Mouse (Mus musculus) inflammation-experienced regulatory T-cells, adult 6 months (primary cell): ENCODE measurements around the gene Actn4. TPM values are rescaled to one million over a fixed set of nuclear protein-coding genes. Genes with fewer than 3 reads are reported as not detected.
A peak's percentile ranks its signal among the peaks of the same experiment; 100 is the strongest.

Experiments used
- ATAC-seq: one replicate; pipeline ENCODE4 v1.8.0; 2017
- polyA plus RNA-seq, 3 experiments: library from polyadenylated mRNA; unstranded; fragments of 100-300 nt; shearing (Covaris generic); gene quantifications; one replicate each; pipeline ENCODE4 v1.2.1; 2017

Gene Actn4
- polyA plus RNA-seq, 3 experiments from 2014 or later, result 74.2 to 145 (median 93.4) TPM

DNA sequence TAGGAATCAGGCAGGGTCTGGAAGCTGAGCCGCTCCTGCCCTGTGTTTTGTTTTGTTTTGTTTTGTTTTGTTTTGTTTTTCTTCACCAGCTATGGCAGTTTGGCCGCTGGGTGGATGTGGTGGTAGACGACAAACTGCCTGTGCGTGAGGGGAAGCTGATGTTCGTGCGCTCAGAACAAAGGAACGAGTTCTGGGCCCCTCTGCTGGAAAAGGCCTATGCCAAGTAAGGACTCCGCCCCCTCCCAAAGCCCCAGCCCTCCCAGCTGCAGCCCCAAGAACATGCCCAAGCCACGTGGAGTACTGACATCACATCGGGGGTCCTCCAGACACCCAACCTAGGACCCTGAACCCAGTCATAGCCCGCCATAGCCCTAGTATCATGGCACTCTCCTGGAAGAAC lies 79.1 kb downstream of the Actn4 start:
- no peak for ATAC-seq

DNA sequence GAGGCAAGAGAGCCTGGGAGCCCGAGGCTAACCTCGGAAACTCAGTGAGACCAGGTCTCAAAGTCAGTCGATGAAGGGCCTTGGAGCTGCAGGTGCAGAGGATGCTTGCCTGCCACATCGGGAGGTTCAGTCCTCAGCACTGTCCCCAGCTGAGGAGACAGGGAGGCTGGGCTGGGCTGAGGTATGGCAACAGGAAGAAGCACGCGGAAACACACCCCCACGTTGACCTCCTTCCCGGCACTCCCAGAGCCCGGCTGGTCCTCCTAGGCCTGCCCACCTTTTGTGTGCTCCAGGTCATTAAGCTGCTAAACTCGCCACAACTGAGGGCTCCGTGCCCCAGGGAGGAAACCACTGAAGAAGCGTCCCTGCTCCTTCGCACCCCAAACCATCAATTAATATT lies 80.9 kb downstream of the Actn4 start, which contains the start of gene Capn12:
Gene Capn12 (plus strand): TSS at position 224 of the 400 bp plus-strand sequence.
- no peak for ATAC-seq

DNA sequence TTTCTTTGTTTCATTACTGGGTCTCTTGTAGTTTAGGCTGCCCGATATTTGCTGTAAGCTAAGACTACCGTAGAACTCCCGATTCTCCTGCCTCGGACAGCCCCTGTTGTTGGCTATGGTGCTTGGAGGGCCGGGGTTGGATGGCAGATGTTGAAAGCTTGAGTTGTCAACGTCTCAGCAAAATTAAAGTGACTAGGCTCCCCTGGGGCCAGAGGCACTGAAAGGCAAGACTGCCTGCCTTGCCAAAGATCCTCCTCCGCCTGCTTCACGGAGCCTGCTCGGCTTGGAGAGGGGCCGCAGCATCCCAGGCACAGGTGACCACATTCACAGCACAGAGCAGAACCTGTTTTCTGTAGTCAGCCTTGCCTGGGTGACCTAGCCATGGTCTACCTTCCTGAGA lies 81.6 kb downstream of the Actn4 start:
- ATAC-seq, result no peak

DNA sequence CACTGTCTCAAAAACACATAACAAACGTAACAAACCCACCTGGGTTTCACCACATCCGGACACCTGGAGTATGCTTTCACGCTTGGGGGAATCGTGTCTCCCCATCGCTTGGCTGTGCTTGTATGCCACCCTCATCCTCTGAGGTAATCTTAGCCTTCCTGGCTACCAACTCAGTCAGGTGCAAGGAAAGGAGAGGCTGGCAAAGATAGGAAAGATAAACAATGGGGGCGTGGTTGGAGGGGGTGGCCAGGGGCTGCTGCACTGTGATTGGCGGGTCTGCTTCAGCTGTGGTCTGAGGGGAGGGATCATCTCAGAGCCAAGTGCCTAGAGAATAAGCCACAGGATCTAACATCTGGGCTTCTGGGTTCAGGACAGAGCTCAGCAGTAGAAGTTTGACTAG lies 82.5 kb downstream of the Actn4 start:
- ATAC-seq, result no peak

DNA sequence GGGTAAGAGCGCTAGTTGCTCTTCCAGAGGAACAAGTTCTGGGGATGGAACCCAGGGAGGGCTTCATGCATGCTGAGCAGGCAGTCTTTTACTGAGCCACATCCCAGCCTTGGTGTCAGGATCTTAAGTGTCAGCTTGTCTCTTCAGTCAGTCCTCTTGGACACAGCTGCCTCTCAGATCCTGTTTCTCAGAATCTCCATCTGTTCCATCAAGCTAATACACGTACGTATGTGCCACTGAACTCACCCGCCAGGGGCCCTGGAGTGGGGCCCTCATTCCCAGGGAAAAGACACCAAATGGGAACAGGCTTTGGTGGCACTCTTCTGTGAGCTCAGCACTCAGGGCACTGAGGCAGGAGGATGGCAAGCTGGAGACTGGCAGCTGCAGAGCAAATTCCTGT lies 84.3 kb downstream of the Actn4 start:
- ATAC-seq, result no peak

DNA sequence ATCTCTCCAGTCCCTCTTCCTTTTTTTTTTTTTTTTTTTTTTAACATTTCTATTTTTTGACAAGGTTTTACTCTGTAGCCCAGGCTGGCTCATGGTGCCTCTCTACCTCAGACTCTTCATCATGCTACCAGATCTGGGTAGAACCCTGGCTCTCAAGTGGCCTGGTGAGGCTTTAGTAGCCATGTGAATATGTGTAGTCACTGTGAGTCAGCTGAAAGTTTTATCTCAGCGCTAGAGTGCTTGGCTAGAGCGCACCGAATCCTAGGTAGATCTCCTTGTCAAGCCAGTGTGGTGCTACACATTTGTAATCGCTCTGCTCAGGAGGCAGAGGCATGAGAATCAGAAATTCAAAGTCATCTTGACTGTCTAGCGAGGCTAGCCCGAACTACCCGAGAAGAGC lies 85.0 kb downstream of the Actn4 start:
- ATAC-seq, result no peak

DNA sequence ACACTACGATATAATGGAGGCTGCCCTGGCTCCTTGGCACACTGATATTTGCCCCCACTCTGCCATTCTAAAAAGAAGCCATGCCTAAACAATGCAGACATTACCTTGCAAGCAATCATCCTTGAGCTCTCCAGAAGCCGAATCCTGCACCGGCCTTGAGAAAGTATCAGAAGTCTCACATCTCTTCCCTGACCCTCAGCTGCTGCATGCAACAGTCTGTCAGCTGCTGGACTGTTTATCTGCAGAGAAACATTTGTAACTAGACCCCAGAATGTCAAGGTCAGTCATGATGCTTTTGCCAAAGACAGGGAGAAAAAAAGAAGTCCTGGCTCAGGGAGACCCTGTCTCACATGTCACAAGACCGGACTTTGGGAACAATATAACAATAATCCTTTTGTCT lies 86.0 kb downstream of the Actn4 start:
- no peak for ATAC-seq

DNA sequence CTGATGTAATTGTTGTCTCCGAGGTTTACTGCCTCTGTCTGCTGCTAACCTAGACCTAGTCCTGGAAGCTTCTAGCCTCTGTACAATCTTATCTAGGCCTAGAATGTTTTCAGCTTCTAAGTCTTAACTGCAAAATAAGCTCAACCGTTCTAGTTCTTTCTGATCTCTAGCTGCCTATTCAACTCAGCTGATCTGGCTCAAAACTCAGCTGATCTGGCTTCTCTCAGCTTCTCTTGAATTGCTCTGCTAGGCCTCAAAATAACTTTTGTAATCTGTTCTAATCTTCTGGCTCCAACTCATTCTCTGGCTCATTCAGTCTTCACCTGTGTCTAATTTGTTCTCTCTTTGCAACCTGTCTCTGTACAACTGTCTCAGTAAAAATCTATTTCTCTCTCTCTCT lies 87.6 kb downstream of the Actn4 start:
- ATAC-seq, result no peak

DNA sequence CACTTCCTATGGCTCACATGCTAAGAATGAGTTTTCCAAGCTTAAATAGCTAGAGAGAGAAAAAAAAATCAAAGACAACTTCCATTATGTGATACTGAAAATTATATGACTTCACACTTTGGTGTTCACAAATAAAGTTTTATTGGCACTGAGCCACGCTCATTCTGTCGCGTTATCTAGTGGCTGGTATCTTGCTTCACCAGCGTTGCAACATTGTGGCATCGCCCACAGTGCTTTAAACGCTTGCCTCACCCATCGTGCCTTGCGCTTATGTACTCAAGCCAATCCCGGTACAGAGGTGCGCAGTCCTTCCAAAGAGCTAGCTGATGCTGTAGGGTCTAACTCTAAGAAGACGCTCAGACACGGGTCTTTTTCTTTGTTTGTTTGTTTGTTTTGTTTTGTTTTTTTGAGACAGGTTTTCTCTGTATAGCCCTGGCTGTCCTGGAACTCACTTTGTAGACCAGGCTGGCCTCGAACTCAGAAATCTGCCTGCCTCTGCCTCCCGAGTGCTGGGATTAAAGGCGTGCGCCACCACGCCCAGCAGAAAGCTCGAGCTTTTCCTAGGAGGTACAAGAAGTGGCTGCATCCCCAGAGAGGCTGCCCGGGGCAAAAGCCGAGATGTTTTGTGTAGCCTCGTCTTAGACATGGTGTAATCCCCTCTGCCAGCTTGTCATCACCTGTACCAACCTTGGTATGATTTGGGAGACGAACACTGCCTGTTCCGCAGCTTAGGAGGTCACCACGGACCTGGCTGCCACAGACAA lies 91.1 kb downstream of the Actn4 start:
- ATAC-seq, result no peak

DNA sequence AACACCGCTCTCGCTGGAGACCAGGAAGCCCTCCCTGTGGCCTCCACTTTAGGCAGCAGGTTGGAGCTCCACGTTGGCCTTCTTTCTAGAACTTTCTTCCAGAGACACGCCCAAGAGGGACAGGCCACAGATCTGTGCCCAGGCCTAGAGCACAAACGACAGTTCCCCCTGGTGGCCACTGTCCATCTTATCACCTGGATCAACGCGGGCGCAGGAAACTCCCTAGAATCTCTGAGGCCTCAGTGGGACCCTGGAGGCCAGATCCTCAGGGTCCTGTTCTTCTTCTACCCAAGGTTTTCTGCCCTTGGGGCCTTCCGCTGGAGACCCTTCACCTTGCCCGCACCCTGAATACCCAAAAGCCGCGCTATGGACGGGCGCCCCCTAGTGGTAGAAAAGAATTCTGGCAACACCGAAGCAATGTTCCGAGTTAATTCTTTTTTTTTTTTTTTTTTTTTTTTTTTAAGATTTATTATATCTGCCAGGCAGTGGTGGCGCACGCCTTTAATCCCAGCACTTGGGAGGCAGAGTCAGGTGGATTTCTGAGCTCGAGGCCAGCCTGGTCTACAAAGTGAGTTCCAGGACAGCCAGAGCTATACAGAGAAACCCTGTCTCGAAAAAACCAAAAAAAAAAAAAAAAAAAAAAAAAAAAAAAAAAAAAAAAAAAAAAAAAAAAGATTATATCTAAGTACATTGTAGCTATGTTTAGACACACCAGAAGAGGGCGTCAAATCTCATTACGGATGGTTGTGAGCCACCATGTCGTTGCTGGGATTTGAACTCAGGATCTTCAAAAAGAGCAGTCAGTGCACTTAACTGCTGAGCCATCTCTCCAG lies 94.4 kb downstream of the Actn4 start:
- ATAC-seq, result peak; percentile 33

DNA sequence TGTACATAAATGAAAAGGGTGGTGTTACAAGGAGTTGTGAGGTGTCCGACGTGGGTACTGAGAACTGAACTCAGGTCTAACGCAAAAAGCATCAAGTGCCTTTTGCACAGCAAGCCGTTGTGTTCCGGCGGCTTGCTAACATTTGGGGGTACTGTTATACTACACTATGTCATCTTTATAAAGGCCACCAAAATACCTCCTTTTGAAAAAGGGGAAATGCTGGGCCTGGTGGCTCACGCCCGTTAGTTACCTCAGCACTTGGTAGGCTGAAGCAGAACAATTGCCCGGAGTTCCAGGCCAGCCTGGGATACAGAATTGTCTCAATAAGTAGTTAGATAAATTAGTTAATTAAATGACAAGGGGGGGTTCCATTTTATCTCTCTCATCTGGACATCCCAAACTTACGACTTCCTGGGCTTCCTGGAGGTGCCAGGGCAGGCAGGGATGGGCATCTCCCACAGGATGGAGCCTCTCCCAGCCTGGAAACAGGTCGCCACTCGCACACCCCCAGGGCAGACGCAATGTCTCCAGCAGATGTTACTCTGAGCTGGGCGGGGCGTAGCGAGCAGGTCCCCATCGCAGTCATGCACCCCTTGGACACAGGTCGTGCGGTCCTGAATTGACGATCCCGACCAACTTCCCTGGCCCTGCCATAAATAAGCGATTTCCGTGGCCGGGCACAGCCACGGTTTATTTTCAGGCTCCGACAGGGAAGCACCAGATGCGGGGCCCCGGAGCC lies 95.2 kb downstream of the Actn4 start:
- no peak for ATAC-seq

DNA sequence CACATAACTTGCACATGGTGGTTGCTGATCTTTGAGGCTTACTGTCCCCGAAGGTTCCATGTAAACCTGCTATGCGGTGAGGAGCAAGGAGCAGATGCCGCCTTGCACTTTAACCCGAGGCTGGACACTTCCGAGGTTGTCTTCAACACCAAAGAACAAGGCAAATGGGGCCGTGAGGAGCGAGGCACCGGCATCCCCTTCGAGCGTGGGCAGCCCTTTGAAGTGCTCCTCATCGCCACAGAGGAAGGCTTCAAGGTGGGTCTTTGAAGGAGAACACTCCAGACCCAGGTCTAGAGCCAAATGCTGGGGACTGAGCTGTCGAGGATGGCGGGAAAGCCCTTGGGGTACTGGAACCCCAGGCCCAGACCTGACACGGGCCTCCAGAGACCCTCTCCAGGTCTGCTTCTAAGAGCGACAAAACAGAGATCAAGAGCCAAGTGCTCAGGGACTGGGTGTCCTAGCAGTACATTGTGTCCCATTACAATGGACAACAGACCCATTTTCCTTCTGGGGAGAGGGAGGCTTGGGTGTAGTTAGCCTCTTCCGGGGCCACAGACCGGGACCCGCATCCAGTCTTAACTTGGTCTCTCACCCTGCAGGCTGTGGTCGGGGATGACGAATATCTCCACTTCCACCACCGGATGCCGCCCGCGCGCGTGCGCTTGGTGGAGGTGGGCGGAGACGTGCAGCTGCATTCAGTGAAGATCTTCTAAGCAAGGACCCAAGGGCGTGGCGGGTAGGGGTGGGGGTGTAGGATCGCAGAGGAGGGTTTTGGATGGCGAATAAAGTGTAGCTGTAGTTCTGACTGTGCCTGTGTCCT lies 96.4 kb downstream of the Actn4 start:
- peak; percentile 94 for ATAC-seq

DNA sequence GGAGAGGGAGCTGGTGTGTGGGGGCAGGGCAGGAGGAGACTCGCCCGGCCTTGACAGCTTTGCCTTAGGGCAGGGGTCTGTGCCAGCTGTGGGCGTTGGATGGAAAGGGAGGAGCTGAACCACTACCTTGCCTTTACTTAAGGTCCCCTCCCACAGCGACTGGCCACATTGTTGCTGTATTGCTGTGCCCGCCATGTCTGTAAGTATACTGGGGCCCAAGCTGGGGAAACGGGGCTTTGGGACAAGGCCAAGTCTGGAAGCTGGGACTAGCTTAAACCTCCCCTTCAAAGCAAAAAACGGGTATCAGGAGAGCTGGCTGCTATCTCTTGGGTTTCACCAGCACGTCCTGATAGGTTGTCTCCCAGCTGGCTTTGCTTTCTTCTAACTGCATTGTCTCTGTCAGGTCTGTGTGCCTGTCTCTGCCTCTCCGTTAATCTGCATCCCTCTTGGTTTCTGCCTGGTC lies 97.8 kb downstream of the Actn4 start:
- no peak for ATAC-seq

DNA sequence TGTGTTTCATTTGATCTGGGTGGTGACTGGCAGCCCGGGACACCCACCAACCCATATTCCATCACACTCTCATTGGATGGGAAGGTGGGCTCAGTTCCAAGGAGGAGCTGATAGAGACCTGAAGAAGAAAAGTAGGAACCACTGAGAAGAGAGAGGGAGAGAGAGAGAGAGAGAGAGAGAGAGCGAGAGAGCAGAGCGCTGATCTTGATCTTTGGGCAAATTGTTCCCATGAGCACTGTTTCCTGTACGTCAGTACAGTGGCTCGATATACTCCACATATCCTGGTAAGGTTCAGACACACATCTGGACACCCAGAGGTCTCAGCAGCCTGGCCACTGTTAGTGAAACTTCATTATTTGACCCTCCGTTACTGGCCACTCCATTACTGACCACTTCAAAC lies 98.6 kb downstream of the Actn4 start, which contains the start of gene Lgals7:
Gene Lgals7 (plus strand): TSS at position 314 of the 400 bp plus-strand sequence.
- no peak for ATAC-seq

DNA sequence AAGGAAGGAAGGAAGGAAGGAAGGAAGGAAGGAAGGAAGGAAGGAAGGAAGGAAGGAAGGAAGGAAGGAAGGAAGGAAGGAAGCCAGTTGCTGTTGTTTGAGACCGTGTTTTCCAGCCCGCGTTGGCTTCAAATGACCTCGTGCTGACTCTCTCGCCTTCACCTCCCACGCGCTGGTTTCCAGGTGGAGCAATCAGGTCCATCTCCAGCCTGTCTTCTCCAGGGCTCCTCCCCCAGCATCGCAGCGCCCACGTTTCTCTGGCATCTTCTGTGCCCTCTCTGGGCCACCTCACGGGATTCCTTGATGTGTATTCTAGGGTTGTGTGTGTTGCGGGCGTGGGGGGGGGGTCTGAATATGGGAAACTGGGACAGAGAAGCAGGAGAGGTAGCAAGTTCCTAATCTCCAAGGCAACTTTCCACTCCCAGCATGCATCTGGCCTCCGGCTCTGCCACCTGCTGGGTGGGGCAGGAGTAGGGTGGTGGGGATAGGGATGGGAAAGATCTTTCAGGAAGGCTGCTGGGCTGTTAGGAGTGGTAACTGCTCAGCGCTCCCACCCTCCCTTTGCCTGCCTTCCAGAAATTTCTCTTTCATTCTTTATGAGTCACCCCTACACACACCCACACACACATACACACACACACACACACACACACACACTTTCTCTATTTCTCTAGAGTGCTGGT lies 99.2 kb downstream of the Actn4 start:
- ATAC-seq, result no peak

DNA sequence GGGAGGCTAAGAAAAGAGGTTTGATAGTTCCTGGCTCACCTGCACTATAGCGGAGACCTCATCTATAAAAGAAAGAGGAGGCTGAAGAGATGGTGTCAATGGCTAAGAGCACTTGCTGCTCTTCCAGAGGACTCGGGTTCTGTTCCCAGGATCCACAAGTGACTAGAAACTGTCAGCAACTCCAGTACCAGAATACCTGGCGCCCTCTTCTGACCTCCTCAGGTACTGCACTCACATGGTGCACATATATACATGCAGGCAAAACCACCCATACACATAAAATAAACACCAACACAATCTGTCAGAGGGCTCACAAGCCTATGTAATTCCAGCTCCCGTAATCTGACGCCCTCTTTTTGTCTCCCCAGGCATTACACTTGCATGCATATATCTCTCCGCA lies 101.2 kb downstream of the Actn4 start:
- ATAC-seq, result no peak

DNA sequence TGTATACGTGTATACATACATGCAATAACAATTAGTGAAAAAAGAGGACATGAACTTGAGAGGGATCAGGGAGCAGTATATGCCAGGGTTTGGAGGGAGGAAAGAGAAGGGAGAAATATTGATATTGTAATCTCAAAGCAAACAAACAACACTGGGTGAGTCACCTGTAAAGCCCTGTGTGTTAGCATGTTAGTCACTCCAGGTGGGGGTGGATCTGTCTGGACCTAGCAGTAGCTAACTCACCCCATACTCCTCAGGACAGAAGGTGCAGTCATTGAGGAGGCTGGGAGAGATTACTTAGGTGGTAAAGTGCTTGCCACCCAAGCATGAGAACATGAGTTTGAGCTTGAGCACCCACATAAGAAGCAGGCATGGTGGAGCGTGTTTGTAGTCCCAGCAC lies 102.2 kb downstream of the Actn4 start:
- ATAC-seq, result no peak

DNA sequence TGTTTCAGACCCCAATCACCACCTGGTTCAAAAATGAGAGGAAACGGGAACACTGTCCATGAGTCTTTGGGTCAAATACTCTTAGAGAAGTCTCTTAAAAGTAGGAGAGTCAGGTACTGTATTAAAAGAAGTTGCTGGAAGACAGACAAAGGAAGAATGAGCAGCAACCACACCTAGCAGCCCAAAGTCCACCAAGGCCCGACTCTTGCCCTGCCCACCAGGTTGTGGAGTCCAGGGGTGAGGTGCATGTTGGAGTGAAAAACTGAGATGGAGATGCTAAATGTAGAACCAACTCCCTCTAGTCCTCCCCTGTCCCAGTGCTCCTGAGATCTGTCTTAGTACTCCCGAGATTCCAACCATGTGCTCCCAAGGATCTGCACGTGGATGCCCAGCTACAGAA lies 111.5 kb downstream of the Actn4 start:
- ATAC-seq, result no peak

DNA sequence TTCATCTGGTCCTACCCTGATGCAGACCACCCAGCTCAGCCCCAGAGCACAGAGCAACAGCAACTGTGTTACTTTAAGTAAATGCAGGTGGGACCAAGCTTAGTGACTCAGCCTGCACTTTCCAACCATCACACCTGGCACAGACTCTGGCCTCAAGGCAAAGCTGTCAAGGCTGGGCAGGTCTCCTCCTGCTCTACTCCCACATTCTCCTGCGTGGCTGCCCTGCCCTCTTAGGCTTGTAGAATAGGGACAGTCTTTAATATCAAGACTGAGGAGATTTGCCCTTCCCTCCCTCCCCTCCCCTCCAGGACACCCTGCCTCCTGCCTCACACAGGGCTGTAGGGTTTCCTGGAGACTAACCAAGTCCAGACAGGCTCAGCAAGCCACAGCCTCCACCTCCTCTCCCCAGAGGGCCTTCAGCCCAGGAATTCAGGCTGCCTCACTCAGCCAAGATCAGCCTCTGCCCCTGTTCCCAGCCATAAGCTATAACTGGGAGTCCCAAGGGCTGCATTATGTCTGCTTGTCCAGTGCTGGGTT lies 112.4 kb downstream of the Actn4 start:
- no peak for ATAC-seq

DNA sequence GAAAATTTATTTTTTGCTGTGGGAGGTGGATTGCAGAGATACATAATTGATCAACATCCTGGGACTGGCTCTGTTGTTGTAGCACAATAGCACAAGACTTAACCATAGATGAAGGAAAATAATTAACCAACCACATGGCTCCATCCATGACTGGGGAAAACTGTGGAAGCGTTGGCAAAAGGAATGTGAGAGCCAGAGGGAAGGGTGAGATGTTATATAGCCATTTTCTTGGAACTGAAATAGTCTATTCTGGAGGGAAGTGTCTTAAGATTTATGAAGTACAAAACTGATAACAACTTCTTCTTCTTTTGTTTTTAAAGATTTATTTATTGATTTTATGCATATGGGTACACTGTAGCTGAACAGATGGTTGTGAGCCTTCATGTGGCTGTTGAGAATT lies 114.9 kb downstream of the Actn4 start:
- no peak for ATAC-seq
